Mouse (Mus musculus) cerebellum, adult 8-10 months (tissue): ENCODE results near the gene Eed.
"Not testable (repeated sequence)": the region's sequence is repeated elsewhere in the genome, so short reads cannot be mapped to it uniquely, and the experiment has no call there.

ENCODE experiments used
- DNase-seq: peaks from one replicate; pipeline ENCODE4 v3.0.0; 2022

Eed gene

DNA sequence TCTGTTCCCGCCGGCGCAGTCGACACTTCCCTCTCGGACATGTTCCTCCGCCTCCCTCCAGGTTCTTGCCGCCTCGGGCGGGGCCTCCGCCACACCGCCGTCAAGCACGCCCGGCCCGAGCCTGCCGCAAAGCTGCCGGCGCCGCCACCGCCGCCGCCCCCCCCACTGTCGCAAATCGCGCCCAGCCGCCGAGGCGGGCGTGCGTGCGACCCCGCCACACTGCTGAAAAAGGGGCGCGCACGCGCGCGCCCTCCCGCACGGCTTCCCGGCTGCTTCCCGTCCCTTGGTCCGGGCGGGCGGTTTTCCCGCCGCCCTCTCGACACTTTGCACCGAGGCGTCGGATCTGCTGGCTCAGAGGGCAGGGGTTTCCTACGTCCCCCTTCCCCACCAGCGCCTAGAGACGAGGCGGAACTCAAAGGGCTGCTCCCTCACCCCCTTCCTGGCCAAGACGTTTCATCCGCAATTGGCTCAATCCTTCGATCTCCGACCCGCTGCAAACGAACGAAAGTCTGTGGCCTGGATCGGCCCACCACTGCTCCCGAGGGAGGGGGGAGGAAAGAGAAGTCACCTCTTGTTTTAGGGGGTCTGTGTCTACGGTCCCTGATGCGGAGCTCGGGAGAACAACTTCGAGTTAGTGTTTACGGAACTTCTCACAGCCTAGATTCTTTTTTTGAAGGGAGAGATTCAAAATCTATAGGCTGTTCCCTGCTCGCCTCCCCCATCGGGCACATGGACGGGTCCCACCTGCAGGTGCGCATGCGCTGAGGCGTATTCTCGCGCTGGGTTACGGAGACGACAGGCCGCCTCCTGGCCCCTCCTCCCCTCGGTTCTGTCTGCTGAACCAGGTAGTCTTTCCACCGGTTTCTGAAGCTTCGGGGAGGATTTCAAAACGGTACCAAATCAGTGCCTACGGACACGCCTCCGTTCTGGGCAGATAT is at the start of gene Eed:
TSS of gene Eed (minus strand) at position 499 of the 938 bp plus-strand sequence.
- peak; percentile 95 for DNase-seq

DNA sequence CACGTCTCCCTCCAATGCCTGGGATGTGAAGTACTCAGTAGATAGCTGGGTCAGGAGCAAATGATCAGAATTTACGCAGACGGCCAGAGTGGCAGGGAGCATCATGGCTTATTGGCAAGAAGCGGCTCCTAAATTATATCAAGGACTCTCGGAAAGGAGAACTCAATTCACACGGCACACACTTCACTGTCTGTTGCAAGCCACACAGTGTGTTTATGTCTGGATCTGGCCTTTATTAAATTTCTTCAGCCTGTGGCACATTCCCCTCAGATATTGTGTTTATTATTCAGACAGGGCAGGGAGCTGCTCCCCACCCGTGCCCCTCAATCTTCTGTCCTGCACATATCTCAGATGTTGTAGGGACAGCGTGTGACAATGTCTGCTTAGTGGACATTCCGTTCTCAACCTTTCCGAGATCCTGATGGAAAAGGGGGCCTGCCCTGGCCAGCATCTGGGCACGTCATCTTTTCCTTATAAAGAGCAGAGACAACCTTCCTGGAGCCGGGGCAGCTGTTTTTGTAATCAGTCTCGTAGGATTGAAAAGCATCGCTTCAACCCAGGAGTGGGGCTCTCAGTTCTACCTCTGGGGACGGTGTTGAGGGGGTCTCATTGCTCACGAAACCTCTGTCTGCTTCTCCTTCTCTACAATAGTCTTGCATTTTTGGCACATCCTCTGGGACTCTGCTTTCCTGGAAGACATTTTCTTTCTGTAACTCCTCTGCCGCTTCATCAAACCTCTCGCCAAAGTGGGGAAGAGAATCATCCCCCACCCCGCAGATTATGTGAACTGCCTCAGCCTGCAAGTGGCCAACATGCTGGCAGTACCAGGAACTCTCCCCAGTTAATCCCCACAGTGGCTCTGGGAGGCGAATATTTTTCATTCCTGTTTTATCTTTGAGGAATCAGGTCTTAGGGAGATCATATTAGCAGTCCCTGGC is 49.0 kb upstream of the Eed start:
- peak; percentile 49 for DNase-seq

DNA sequence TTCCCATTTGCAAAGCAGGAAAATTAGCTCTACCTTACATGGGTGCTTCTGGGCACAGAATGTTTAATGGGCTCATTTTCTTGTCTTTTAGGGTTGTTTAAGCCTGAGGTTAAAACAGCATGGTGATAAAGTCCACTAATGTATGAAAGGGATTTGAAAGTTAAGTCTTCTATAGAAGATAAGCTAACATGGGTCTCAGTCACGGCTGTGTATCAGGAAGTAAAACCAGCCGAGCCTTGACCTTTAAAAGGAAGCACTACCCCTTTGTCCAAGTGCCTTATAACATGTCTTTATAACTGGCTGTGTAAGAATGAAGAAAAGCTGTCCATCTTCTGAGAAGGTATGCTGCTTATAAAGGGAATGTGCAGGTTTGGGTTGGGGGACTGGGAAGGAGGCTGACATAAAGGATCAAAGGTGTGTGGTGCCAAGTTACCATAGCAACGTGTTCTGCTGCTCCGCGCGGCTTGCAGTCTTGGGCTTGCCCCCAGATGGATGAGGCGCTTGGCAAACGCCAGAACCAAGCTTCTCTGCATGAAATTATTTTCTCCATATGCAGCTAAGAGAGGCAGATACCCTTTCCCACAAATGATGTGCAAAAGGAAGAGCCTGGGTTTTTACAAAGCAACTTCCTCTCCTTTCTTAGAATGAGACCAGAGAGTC is 48.2 kb upstream of the Eed start:
- peak; percentile 79 for DNase-seq

DNA sequence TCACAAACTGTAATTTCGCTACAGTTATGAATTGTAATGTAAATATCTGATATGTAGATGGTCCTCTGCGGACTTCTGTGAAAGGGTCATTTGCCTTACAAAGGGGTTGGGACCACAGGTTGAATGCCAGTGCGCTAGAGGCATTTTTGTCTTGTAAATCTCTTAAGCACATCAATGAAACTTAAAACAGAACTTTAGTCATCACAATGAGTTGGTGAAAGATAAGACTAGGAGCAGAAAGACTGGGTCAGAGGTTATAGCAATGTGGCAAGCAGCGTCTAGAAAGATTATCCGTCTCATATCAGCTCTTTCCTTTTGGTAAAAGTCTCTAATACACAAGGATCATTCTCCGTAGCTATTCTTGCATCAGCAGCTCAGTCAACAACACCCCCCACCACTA is 44.2 kb upstream of the Eed start:
- DNase-seq, result no peak

DNA sequence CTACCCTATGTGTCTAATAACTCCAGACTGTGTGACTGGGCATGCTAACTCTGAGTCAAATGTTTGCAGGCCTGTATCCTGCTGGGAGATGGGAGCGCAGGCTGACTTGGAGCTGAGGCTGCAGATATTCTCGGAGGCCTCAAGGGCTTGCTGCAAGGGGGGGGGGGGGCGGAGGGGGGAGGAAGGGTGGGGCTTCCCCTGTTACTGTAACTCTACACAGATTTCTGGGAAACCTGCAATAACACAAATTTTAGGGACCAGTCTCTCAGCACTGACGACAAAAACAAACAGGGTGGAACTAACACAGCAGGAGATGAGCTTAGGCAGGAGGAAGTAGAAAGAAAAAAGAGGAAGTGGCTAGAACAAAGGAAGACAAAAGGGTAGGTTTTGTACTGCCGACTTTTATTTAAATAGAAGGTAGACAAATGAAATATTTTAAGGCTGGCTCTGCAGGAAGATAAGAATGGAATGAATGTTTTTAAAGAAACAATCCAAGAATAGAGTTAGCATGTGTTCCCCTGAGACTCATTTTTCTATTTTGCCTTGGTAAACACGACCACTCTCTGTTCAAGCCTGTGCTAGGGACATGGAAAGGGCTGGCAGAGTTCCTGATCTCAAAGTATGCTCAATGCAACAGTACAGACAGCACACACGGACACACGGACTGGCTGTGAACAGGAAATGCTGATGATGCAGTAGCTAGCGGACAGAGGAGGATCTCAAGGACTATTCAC is 42.4 kb upstream of the Eed start:
- no peak for DNase-seq

DNA sequence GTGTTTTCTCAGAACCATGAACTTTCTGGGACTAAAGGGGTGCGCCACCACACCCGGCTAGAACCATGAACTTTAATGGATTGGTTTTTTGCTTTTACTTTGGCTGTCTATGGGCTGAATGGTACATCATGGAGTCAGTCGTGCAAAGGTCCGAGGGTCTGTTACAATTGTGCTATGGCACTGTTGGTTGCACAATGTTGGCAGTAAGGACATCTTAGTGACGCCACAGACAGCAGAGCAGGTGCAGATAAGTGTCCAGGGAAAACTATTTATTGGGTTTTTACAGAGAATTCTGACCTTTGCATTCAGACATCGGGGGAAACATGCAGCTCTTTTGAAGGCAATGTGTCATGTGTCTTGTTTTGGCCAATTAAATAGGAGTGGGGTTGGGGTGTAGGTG is 39.5 kb upstream of the Eed start:
- no peak for DNase-seq

DNA sequence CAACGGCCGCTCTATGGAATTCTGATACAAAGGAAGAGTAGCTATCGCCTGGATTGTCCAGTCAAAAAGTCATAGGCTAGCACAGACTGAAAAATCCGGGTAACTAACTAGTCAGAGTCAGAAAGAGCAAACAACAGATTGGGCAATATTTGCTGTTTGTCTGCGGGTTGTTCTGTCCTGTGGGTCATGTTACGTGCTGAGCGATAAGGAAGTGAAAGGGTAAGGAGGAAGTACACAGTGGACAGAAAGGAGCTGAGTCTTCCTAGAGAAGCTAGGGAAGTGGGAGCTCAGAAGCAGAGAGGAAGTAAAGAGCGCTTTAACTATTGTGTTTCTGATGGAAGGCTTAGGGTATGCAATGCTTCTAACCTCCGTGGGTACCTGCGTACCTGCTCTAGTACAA is 38.8 kb upstream of the Eed start:
- no peak for DNase-seq

DNA sequence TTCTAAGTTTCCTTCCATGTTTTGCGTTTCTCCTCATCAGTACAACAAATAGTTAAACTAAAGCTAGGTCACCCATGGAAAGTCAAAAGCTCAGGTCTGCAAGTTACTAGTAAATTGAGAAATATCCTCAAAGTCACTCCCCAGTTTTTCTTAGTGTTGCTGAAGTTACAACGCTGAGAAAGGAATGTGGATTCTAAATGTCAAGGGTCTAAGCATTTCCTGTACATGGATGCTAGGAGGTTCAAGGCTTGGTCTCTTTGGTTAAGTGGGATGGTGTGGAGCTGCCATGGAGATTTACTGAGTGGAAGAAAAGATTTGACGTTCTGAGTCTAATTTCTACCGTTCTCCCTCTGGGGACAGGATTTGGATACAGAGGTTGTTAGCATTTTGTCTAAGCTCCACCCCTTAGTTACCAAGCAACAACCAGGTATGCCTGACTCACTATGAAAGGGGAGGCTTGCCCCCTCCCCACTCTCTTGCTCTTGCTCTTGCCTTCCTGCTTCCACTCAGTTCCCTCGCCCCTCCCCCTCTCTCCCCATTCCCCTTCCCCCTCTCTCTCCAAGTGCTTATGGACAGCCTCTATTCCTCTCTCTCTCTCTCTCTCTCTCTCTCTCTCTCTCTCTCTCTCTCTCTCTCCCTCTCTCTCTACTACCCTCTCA is 36.3 kb upstream of the Eed start:
- DNase-seq, result no peak

DNA sequence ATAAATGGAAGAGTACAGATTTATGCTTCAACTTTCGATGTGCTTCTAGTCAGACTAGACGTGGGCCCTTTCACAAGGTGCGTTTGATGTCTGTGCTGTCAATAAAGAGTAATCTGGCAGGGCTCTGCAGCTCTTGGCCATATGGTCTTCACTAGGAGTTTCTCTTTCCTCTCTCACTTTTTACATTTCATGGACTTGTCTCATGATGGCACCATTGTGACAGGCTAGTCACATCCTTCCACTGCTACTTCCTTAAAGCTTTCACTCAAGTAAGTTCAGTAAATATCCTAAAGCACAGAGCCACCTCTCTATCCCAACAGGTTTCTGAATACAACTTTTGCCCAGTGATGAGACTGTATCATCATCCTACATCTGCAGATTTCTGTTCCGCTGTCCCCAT is 35.7 kb upstream of the Eed start:
- DNase-seq, result no peak

DNA sequence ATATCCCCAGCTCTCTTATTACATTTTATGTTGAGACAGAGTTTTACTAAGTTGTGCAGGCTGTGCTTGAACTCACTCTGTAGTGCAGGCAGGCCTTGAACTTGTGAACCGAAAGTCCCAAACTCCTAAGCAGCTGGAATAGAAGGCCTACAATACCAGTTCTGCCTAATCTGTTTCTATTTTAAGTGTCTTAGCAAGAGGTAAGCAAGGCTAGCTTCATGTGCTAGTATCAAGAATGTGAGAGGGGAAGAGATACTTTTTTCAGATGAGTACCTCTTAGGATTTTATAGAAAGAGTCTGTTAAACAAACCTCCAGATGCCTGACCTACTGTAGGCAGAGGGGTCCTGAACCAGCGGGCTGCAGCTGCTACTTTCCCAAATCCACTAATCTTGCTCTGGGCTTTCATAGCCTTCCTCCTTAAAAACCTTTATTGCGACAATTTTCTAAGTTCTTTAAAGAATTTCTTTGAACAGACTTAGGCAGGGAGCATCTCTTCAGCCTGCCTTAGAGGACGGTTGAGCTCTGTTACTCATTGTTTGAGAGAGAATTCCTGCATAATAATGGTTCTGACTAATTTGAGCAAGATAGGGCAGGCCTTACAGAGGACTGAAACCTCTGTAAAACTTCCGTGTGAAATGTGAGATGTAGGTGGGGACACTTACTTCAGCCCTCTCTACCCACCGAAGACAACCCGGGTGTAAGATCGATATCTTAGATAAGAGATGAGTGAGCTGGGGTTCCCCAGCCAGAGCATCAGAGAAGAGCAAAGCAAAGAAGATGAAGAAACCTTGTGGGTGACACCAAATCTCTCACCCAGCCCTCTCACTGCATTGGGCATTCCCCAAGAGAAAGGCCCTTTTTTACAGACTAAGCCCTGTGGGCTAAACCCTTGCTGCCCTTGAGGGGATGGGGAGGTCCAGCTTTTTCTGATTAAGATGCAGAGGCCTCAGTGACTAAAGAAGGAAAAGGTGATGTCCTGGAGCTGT is 26.2 kb upstream of the Eed start:
- DNase-seq, result no peak

DNA sequence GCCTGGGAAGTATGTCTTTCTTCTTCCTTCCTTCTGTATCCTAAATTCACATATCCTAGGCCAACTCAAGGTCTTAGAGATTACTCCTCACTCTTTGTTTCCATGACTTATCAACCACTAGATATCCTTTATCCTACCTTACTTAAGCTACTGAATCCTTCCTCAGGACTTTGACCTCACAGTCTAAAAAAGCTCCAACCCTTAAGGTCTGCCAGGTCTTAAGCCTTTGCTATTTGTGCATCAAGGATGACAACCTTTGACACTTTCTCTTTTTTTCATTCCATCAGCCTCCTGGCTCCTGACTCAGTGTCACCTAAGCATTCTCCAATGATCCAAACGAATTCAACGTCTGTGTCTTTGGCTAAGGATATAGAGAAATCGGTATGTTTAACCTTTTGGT is 24.0 kb upstream of the Eed start:
- no peak for DNase-seq

DNA sequence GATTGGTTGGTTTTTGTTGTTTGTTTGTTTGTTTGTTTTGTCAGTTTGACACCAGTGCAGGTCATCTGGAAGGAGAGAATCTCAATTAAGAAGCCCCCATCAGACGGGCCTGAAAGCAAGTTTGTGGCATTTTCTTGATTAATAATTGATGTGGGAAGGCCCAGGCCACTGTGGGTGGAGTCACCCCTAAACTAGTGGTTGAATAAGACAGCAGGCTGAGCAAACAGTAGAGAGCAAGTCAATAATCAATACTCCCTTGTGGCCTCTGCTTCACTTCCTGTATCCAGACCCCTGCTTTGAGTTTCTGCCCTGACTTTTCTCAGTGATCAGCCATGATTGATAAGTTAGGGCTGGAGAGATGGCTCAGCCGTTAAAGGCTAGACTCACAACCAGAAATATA is 21.6 kb upstream of the Eed start:
- no peak for DNase-seq

DNA sequence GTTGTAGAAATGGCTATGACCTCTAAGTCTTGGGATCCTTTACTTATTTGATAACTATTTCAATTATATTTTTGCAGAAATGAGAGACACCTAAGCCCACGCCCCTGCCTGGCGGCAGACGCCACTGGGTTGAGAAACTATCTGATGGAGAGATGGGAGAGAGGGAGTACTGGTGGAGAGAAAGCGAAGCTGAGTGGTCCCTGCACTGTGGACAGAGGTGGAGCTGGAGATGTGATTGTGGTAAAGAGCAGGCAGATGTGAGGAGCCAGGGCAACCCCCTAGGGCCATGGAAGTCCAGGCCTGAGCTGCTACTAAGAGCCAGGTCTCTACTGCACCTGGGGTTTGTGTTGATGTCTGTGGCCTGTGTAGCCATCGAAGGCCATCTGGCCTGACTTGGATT is 18.7 kb upstream of the Eed start:
- no peak for DNase-seq

DNA sequence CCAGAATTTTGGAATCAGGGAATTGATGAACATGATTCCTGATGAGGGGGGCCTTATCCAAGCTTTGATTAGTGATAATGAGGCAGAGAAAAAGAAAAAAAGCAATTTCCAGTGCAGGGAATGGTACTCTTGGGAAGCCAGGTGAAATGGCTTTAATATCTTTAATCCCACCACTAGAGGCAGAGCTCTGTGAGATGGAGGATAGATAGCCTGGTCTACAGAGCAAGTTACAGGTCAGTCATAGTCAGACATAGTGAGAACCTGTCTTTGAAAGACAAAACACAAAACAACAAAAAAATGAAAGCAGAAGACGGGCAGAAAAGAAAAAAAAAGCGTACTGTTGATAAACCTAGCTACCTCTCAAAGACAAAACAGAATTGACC is 17.8 kb upstream of the Eed start:
- peak; percentile 20 for DNase-seq

DNA sequence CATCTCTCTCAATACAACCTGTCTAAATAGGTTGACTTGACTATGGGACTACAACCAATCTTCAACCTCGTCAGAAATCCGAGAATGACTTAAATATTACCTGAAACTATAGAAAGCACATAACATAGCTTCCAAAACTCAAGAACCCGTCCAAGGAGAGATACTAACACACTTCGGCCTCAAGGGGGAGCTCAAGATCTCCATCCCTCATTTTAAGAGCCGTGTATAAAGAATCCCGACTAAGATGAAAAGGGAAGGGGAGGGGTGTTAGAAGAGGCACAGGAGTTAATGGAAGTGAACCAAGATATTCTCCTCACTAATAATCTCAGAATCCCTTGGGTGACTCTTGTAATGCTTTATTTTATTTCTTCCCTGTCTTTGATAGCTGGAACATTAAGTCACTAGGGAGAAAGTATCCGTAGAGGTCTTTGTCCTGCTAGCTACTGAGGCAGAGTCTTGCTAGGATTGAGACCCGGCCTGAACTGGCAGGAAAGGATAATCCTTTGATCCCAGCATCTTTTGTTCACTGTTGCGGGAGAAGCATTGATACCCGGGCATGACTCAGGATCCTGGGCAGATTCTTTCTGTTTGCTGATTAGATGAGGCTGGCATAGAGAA is 17.3 kb upstream of the Eed start:
- peak; percentile 68 for DNase-seq

DNA sequence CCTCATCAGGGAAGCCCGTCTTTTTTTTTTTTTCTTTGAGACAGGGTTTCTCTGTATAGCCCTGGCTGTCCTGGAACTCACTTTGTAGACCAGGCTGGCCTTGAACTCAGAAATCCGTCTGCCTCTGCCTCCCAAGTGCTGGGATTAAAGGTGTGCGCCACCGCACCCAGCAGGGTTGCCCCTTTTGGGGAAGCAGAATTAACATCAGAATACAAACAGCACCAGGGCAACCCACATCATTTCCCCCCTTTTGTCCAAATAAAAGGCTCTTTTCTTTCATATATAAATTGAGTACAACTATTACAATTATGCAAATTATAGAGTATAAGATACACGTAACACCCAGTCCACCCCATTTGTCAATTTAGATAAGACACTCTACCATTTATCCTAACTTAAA is 16.7 kb upstream of the Eed start:
- DNase-seq, result not testable (repeated sequence)

DNA sequence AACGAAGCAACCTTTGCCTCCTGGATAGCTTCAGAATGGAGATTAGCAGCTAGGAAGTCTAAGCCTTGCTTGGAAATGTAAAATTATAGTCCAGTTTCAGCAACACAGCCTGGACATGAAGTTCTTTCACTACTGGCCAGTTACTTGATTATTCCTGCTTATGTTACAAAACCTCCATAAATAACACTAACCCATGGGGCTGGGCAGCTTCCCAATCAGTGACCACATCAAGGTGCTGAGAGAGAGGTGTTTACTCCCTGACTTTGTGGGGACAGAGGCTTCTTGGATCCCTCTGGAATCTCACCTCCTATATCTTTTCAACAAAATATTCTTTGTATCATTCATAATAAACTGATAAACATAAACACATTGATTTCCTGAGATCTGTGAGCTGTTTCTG is 12.3 kb upstream of the Eed start:
- DNase-seq, result no peak

DNA sequence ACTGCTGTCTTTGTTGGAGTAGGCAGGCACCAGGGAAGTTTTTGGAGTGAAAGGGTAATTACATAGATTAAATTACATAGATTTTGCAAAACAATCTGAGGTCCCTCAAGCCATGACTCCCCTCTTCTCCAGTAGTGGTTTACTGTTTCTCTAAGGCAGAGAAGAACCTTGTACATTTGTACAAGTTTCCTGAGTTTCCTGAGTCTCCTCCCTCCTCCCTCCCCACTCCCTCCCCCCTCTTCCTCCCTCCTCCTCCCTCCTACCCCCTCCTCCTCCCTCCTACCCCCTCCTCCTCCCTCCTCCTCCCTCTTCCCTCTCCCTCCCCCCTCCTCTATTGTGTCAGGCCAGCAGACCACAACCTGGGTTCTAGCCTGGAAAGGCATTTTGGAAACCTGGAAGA is 3.6 kb upstream of the Eed start:
- DNase-seq, result no peak

DNA sequence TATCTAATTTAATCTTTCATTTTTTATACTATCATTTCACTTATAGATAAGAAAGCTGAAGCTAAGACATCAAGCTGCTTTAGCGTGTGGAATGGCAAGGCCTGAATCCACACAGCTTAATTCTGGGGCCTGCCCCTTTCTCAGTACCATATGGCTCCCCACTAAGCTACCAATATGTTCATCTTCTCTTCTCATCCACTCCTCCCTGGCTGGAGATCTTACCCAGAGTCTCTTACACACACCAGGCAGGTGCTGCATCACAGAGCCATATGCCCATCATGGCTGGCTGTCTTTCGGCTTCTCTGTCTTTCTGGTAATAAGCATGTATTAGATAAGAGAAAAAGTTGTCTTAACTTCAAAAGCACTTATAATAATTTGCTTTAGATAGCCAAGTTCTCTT is 2.7 kb upstream of the Eed start:
- DNase-seq, result peak; percentile 25

DNA sequence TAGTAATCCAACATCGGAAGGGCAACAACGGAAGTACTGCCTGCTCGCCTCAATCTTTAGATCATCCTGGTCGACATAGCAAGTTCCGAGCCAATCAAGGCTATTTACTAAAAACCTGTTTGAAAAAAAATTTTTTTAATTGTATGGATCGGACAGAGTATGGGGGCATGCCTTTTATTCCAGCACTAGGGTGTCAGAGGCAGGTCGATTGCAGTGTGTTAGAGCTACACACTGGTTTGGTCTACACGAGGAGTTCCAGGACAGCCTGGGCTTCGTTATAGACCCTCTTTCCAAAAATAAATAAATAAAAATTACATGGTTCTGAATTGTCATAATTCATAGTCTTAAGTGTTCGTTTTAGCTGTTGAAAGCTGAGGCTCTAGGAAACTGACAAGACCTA is 774 bp upstream of the Eed start:
- DNase-seq, result no peak
